Mouse (Mus musculus) spleen, adult 12 weeks (tissue): ENCODE results near the gene Ublcp1.
A peak's percentile ranks its signal among the peaks of the same experiment; 100 is the strongest.

Experiments used
- DNase-seq: peaks from one replicate; pipeline ENCODE4 v3.0.0; 2022; ENCODE audit warnings: low spot score

Gene Ublcp1

DNA sequence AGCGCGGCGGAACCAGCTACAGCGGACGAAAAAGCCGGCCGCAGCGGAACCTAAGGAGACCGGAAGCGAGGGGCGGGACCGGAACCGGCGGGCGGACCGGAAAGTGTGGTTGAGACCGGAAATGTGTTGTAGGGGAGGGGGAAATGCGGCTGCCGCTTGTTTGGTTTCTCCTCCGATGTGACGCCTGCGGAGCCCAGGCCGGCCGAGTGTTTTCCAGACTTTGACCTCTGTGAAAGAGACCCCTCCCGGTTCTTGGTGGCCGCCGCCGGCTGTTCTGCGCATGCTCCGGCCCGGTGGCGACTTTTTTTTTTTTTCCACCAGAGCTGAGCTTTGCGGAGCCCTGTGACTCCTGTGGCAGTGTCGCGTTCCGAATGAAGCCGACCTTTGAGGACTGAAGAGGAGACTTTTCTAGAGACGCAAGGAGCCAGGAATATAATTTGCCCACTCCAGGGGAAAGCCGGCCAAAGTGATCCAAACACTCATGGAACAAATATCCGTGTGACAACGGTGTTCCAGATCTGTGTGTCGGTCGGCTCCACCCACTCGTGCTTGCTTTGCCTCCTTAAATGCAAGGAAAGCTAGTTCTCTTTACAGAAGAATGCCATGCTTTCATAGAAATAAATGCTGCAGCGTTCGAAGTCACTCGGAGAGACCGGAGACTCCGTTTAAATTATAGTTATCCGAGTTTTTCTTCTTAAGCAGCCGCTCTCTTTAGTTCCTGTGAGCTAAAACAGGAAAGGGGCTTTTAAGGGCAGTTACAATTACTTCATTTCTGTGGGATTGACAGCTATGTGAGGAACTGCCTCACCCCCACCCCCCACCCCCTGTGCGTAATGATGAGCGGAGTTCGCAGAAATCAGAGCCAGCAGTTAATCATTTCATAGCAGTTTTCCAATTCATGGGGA, at the start of gene Ublcp1:
Ublcp1 (minus strand) TSS at position 67 of the 905 bp plus-strand sequence.
- DNase-seq = peak; percentile 85

DNA sequence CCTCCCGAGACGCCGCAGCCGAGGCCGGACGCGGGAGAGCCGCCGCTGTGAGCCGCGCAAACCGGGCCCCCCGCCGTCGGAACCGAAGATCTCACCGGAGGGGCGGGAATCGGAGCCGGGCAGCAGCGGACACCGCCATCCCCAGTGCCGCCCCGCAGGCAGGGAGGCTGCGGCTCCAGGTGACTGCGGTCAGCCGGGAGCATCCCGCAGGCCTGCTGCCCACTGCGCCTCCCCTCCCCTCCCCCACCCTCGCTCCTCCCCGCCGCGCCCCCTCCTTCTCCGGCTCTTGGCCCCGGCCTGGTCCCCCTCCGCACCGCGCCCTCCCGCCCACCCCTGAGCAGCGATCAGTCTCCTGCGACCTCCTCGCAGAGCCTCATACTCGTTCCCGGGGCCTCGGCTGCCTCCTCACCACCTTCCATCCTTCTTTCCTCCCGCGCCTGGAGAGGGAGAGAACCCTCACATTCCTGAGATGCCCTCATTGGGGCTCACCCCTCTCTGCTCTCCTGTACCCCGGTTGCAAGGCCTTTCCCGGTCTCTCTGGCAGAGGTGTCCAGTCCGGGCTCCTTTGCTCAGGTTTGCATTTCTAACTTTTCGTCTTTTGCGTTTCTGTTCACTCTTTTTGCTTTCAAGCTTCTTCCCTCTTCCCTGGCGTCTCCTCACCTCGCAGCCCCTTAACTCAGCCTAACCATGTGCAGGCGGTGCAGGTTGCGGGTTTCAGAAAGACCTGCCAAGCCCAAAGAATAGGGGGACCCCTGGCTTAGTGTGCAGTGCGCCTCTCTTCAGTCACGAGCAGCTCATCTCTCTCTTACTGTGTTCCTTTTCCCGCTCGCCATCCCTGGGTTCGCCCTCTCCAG, 49.0 kb upstream of the Ublcp1 start:
- peak; percentile 38 for DNase-seq

DNA sequence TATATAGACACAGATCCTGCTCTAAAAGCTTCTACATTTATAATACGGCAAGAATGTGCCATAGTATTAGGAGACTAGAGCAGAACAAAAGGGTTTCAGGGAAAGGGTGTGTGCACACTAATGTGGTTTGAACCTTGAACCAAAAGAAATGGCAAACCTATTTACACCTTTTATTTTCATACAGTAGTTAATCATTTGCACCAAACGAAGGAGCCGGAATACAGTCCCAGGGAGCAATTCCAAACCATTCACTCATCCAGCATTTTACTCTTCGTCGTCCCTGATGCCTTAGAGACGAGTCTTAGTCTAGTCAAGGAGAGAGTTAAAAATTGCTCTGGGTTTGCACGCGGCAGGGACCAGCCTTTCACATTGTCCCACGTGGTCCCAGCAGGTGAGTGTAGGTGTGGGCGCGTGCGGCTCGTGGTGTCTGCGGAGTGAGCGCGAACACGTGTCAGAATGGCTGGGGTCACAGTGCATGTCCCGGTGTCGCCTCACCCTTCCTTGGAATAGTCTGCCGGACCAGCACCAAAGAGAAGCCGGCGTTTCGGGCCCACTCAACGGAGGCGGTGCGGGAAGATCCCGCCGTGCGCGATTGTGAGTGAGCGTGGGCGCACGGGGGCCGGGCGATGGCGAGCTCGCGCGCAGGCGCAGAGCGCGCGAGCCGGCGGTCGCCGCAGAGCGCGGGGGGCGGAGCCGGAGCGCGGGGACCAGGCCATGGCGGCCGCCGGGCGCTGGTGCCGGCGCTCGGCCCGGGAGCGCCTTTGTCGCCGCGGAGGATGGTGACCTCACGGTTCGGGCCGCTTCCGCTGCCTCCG, 48.2 kb upstream of the Ublcp1 start, which contains the start of gene Rnf145:
Rnf145 (plus strand) TSS at position 684 of the 815 bp plus-strand sequence.
- DNase-seq = peak; percentile 79

DNA sequence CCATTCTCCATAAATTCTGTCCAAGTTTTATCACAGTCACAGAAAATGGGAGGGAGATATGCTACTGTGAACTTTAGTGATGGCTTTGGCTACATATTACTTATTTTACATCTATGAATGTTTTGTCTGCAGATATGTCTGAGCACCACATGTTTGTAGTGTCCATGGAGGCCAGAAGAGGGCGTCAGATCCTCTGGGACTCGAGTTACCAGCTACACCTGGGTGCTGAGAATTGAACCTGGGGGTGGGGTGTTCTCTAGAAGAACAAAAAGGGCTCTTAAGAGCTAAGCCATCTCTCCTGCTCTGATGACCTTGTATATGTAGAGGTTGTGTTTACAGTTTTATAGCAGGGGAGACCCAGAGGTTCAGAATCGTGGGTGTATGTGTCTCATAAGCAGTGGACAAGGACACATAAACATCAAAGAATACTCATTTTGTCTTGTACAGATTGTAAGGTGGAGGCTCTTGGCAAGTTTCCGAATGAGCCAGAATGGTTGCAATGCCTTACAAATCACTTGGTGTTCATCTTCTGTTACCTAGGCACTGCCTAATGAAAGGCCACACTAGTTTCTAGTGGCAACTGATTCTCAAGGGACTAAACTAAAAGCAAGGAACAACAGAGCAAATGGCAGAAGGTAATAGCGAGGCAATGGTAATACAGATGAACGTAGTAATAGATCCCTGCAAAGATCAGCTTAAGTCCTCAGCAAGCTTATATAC, 47.4 kb upstream of the Ublcp1 start:
- DNase-seq = no peak

DNA sequence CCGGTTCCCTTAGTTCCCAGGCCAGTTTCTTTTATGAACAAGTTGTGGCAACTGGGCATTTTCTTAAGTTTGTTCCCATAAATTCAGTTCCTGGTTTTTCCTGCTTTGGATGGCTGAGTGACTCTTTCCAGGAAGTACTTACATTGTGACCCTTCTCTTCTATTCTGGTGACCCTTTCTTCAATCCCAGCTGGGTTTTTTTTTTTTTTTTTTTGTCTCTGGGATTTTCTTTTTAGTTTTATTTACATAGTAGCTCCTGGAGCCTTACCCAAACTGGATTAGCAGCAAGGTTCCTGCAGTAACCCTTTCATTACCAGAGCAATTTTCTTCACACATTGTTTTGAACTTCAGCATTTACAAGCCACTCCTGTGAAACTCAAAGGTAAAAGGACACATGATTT, 46.1 kb upstream of the Ublcp1 start:
- no peak for DNase-seq

DNA sequence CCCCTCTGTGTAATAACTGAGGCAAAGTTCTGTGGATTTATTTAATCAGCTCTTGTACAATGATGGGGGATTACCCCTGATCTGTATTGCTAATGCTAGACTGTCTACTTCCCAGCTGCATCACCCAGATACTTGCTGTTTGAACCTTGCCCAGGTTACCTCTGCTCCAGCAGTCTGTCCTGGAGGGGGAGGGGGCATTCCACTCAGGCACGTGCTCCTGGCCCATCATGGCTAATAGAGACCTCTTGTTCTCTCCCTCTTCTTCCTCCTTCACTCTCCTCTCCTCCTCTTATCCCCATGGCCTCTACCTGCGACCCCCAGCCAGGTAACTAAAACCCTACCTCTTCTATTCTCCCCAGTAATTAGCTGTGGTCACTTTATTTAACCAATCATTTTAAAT, 44.4 kb upstream of the Ublcp1 start:
- no peak for DNase-seq

DNA sequence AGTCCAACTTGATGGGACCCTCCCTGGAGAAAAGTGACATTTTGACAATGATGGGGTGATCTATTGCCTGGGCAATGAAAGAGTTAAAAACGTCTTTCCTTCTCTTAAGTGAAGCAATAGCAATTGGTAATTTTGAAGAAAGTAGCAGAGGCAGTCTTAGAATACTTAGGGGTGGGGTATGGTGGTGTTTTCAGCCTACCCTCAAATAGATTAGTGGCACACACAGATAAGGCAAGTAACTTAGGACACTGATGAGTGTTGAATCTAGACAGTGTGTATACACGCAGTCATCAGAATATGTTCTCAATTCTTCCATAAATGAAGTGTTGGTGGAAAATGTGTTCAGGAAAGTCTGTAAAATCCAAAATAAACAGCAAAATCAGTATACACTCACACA, 42.7 kb upstream of the Ublcp1 start:
- no peak for DNase-seq

DNA sequence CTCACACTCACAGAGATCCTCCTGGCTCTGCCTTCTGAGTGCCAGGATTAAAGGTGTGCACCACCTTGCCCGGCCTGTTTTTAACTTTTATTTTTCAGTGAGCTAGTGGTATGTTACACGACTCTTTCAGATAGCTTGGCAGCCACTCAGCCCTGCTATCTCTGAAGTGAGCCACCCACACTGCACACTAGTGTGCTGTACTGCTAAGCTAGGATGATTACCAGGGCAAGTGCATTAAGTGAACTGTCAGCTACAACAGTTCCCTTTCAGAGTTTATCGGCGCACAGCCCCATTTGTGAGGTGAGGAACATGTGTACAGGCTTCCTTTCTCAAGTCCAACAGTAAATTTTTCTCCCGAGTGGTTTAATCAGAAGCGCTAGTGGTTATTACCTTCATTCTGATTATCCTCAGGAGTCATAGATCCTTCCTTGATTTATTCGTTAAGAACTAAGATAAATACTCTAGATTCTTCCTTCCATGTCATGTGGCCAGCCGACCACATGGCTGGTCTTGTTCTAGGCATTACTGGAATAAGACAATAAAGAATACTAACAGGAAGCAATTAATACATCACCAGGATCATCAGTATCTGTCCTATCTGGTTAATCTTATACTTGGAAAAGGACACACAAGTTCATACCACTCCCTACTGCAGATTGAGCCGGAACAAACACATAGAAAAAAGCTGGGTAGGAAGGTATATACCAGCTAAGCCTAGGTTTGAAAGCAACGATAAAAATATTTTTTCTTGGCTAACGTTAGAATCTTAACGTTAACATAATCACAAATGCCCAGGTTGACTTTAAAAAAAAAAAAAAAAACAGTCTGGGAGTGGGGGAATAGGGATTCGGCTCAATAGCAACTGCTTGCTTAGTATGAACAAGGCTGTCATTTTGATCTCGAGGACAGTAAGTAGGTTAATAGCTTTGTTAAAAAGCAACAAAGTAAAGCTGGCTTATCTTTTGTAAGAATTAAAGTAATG, 42.0 kb upstream of the Ublcp1 start:
- peak; percentile 56 for DNase-seq

DNA sequence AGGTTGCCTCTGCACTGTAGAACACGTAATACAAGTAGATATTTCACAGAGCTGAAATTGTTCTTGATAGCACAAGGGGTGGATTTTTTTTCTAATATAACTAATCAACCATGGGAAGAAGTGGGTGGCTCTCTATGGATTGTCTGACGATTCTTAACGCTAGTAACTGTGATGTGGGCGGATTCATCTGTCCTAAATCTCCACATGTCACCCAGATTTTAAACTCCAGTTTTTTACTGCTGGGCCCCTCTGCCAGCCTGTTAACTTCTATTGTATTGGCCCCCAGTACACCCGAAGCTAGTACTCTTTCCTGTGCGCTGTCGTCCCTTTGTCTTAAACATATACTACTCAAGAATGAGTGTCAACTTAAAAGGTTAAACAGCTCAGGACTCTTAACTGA, 40.1 kb upstream of the Ublcp1 start:
- no peak for DNase-seq

DNA sequence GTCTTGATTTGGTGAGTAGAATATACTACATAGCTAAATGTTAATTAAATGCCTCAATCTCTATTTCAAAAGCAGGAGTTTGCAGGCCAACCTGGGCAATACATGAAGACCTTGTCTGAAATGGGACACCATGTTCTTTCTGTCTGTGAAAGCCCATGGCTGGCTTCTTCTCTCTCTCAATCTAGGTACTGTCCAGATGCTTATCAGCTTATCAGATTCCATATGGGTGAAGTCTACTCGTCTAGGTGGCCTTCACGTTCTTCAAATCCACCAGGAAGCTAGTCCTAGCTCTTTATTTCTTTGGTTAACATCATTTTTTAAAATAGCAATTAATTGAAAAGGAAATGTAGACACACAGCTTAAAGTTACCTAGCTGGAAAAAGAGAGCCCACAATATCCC, 39.6 kb upstream of the Ublcp1 start:
- DNase-seq = no peak

DNA sequence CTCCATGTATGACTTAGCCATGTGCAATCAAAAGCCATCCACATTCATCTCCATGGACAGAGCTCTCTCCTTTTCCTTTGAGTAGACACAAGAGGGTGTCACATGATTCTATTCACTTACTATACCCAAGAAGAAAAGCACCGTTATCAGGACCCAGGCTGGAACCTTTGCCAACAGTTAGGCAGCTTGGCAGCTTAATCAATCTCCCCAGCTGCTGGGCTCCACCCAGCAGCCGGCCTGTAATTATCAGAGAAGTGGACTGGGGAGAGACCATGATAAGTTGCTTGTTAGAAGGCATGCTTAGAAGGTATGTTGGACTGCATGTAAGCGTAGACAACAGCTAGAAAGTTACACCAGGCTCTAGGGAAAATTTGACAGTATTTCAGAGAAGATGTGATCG, 38.6 kb upstream of the Ublcp1 start:
- DNase-seq = peak; percentile 67

DNA sequence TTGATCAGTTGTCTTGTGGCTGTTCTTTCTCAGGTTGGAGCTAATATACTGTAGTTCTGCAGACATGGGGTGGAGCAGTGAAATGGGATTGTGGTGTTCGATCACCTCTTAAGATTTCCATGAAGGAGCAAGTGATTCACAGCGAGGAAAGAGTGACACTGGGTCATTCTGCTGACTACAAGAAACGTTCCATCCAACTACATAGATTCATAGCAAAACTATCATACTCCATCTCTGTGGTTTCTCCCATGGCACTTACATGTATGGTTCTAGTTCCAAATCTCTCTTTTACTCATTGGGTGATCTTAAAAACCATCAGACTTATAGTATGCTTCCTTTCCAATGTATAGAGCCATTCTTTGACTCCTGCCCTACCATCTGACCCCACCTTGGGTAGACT, 34.5 kb upstream of the Ublcp1 start:
- DNase-seq = no peak

DNA sequence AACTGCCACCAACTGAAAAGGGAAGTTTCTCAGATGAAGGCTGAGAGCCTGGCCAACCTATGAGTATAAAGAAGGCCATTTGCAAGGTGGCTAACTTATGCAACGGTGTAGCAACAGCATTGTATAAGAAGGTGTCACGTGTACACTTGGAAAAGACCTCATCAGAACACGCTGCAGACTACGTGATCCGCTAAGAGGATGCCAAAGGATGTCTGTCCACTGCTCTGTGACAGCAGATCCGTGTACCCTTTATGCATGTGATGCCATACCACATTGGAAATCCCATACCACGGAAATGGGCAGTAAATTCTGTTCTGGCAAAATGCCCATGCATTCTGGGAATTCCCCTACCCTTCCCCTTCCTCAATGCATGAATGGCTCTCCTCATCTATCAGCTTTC, 33.8 kb upstream of the Ublcp1 start:
- no peak for DNase-seq

DNA sequence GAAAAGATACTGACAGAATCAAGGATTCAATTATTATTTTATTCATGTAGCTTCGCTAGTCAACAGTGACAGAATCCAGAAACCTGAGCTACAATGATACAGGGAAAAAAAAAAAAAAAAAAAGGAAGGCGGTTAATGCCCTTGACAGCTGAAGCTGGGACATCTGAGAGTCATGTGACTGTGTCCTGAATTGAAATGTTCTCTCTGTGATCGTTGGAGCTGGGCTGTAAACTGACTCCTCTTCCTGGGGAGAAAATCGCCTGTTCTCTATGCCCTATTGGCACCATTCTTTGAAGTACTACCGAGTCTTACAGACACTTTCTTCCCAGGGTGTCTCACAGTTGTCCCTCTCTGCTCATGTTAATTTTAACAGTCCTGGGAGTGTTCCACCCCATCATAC, 32.6 kb upstream of the Ublcp1 start:
- DNase-seq = no peak

DNA sequence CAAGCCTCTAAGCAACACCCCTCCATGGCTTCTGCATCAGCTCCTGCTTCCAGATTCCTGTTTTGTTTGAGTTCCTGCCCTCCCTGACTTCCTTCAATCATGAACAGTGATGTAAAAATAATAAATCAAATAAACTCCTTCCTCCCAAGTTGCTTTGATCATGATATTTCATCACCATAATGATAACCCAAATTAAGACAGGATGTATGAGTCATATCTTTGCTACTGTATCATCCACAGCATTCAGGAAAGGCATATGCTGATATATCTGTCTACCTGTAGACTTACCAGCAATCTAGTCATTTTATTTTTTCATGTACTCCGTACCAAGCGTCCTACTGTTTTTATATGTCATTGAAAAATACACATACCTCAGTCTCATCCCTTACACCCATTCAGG, 31.2 kb upstream of the Ublcp1 start:
- no peak for DNase-seq

DNA sequence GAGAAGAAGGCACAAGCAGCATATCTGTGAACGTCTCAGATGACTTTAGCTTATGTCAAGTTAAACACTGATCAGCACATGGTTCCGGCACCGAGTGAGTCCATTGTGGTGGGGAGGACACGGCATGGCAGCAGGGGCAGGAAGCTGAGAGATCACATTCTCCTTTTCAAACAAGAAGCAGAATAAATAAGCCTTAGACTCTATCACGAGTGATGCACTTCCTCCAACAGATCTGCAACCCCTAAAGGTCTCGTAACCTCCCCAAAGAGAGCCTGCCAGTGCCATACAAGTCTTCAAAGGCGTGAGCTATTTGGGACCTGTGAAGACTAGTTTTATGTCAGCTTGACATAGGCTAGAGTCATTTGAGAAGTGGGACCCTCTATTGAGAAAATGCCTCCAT, 30.7 kb upstream of the Ublcp1 start:
- DNase-seq = no peak

DNA sequence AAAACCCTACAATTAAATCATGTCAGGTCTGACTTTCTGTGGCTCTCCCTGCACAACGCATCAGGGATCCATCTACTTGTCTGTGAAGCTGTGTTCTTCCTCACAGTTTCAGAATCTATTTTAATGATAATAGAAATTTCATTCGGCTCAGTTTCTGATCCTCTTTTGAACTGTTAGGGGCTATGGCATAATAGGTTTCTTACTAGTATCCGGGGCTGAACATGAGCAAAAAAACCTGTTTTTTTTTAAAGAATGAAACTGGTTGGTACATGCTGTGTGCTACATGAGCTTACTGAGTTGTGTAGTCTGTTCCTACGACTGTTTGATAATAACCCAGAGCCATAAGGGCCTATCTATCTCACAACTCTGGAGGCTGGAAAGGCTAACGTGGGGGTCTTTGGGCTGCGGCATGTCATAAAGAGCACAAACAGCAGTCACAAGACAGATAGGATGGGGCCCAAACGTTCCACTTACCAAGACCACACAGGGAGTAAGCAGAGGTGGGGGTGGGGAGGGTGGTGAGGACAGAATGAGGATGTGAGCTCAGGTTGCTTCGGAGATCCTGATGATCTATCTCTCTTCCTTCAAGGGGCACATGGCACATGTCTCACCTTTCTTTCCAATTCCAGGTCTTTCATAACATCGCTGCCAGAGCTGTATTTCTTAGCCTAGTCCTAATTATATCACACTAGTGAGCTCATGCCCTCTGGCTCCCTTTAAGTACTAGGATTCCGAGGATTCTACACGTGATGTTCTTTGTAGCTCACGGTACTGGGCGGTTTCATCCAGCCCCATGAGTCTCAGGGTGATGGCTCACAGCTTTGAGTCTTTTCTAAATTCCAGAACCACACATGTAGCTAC, 28.3 kb upstream of the Ublcp1 start:
- DNase-seq = no peak

DNA sequence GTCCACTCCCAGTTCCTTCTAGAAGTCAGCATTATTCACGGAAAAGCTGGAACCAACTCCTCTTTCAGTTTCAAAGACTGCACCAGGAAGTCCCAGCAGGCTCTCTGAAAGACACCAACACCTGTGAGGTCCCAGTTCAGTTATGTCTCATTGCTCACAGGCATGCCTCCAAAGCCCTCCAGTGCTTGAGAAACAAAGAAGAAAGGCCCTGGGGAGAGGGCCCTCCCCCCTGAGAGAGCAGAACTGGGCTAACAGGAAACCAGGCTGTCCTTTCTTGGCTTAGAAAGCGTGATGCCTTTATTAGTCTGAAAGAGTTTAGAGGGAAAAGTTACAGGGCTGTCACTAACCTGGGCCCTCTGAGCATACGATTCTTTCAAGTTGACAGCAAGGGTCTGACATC, 25.9 kb upstream of the Ublcp1 start:
- DNase-seq = no peak

DNA sequence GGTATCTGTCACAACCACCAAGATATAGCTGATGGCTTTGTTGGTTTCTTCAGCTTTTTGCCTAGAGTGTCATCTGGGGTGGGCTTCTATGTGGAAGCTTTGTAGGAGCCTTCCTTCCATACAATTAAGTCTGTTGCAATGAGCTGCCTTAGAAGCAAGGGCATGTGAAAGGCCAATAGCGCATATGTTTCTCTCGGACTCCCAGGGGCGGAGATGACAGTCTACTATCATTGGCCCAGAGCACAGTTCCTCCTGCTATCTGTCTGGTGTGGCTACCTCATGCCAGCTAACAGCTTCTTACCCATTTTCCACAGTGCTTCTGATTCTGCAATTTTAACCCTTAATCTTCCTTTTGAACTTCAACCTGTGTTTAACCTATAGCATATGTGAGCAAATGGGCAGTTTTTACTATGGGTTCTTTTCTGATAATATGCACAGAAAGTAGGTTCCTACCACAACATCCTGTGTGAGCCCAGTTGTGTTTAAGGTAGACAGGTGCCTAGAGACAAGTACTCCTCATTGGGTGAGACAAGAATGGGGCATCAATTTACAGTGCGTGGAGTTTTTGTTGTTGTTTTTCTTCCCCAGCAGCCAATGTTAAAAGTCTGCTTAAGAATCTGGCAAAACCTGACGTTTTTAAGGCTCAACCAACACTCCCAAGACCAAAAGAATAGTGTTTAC, 24.5 kb upstream of the Ublcp1 start:
- DNase-seq = no peak
